Mouse (Mus musculus) layer of hippocampus, adult 9-11 months (tissue): Measurements from ENCODE around the gene Gdf7.

Experiments used
- DNase-seq: peaks from one replicate; pipeline ENCODE4 v3.0.0; 2022

The Gdf7 gene

GRCm38 (mm10) chr12:8296154-8296553 is 5.6 kb downstream of the Gdf7 start:
- DNase-seq = no peak

GRCm38 (mm10) chr12:8295307-8295913 is 6.3 kb downstream of the Gdf7 start:
- no peak for DNase-seq

DNA sequence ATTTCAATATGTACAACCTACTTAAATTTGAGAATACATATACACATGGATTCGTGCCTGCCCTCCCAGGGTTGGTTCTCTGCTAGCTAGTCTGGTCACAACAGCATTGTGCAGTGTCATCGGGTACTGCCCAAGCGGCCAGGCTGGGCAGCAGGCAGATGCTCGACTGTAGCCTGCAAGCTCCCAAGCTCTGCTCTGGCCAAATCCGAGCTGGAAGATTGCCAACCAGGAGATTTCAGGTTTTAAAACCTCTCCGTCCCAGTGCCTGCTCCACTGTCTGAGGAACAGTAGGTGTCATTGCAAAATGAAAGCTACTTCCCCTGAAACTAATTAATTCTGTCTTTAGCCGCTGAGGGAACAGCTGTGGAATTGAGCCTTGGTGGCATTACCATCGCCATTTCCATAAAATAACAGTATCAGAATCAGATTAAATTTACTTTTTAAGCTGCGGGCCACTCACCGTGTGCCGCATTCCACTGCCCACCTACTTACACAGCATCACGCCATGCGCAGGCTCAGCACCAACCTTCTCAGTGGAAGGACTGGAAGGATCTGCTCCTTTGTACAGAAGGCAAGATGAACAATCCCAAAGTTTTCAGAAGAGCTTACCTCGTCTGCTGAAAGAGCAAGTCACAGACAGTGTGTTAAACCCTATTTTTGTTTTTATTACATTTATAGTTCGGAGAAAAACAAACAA is 10.4 kb downstream of the Gdf7 start:
- no peak for DNase-seq

DNA sequence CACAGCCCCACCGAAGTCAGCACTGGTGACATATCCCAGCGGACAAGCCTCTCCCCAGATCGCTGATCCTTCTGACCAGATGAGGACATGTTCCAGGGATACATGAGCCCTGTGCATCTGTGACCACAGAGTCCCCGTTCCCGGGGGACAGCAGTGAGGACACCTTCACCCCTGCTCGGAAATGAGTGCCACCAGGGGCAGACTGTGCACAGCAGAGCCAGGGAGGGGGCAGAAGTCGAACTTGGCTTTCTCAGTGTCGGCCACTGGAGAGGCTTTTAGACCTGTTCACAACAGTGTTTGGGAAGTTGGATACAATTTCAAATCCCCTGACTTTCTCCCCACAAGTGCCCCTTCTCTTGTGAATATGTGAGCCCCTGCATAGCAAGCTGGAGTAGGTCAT is 12.3 kb downstream of the Gdf7 start:
- no peak for DNase-seq

DNA sequence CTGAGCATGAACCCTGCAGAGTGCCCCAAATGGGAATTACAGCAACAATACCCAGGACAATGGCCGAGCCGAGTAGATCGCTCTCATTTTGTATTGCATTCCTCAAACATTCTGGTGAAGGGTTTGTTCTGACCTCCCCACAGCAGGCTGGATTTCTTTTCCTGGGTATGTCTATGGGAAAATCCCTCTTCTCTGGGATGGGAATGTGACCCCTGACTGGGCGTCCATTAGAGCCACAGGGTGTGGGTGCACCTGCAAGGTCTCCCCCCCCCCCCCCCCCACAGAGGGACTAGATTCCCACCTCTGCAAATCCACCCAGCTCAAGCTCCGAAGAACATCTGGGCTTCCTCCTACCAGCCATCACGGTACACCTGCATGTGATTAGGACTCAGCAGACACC is 12.7 kb downstream of the Gdf7 start:
- DNase-seq = no peak

GRCm38 (mm10) chr12:8287970-8288369 is 13.8 kb downstream of the Gdf7 start:
- DNase-seq = no peak

DNA sequence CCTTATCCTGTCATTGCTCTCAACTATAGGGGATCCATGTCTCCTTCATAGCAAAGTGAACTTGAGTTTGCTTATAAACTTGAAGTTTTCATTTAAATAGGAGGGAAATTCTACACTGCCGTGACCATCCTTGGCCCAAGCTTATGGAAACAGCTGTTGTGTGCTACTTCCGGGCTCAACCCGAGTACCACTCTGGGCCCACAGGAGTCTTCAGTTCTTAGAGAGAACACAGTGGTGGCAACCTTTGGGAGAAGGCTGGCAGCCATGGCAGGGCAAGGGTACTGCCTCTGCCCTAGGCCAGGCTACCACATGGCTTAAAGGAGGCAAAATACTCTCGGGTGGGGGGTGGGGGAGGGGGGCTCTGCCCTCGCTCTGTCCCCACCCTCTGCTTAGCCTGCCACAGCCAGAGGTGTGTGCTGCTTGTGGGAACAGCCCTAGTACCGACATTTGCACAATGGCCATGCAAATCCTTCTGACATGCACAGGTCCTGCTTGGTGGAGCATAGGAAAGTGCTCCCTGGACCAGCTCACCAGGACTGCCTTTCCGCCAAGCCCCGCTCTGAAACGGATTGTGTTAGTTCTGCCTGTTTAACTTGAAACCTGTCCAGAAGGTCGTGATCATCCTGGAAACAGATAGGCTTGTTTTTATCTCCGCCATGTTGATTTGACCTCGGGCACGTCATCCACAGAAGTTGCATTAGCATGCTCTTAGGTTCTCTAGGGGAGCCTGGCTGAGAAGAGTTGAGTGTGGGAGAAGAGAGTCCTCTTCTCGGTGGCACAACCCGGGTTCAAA is 20.3 kb downstream of the Gdf7 start:
- DNase-seq = no peak

- DNase-seq = no peak
Observed at GRCm38 (mm10) chr12:8275424-8275823, 26.3 kb downstream of the Gdf7 start.

DNA sequence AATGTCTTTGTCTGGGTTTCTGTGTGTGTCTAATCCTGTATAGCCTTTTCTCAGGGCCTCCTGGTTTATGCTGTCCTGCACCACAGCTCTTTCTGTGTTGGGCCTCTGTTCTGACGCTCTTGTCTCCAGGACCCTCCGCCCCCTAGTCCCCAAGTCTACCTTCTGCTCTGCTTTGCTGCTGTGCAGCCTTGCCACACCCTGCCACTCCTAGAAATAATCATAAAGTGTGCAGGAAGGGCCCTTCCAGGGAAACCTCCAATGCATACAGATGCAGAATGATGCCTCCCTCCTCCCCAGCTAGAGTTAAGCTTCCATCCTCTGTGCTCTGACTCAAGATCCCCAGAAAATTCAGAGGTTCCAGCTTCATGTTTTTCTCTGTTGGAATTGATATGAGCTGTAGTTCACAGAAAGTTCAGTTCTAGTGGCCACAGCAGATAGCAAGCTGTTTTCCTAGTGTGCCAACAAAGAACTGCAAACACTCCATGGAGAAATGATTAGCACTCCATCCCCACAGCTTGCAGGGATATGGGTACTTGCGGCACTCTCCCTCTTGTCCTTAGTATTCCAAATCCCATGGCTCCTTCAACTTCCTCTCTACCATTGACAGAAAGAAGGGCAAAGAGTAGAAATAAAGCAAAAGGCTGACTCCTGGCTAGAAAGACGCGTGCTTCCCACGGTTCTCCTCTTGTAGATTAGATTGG is 28.1 kb downstream of the Gdf7 start:
- no peak for DNase-seq

DNA sequence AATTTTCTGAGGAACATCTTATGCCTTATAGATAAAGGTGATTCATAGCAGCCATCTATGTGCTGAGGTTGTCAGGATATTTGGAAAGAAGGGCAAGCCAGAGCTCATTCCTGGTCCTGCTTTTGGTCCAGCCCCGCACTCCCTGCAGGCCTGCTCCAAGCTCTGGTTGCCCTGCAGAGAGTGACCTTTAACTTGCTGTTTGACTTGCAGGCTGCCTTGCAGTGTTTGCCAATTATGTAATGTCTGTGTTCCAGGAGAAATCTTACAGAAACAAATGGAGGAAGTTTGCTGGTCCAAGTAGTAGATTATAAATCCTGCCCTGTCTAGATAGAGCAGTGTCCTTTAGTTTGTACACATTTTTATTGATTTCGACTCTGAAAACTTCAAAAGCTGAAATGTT is 30.3 kb downstream of the Gdf7 start:
- DNase-seq = no peak

DNA sequence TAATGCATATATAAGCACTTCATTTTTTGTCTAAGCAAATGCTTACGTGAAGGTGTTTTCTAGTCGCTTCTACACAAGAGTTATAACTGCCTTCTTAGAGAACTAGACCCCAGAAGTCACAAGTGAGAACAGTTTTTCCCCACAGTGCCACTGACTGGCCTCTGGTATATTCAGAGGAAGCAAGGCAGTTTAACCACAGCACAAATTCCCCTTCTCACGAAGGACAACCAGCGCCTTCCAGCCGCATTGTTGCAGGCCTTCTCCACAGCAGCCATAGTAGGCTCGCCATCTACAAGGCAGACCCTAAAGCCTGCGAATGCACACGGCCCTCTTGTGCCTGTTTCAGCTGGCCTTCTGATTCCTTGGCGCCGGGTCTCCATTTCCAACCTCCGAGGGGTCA is 32.1 kb downstream of the Gdf7 start:
- no peak for DNase-seq

- no peak for DNase-seq
Observed at GRCm38 (mm10) chr12:8266311-8266710, 35.4 kb downstream of the Gdf7 start.

- DNase-seq = no peak
Observed at GRCm38 (mm10) chr12:8260297-8260696, 41.5 kb downstream of the Gdf7 start.
